Mouse (Mus musculus): ENCODE measurements around the gene Prkar1b. TPM values are rescaled to one million over a fixed set of nuclear protein-coding genes. Genes with fewer than 3 reads are reported as not detected.

Gene Prkar1b
- polyA plus RNA-seq (2015; fragmentation: Nextera tagmentation; extraction: Ambion mirVana) = 0.43 and 0.62 TPM in 2 replicates

GRCm38 (mm10) chr5:139149681-139150602, at the start of gene Prkar1b, which contains the start of gene Dnaaf5:
TSS of gene Prkar1b (minus strand) at chr5:139150001.
TSS of gene Dnaaf5 (plus strand) at chr5:139150223.
- H3K9me3 ChIP-seq (ENCODE audit: low read length) = no peaks in the 10 kb centered on the region
- peak within 1 kb of the TSS; percentile 95 for H3K4me2 ChIP-seq (ENCODE audit: low read depth, low read length)
- peak; percentile 99 for DNase-seq
- peak; percentile 96 for ATAC-seq
- WGBS (ENCODE audit: insufficient replicate concordance) = under 1% methylated on average over 69 of the region's 87 CpGs
- H3K36me3 ChIP-seq (replicated peaks; ENCODE audit: insufficient read depth, low read length) = peaks cover 15% of the 10 kb centered on the region
- peaks cover 4% of the 10 kb centered on the region; the same call in 1 of the 2 replicates for H3K4me1 ChIP-seq (ENCODE audit: insufficient read depth)
- H3K27me3 ChIP-seq (ENCODE audit: insufficient read depth, low read length) = no peaks in the 10 kb centered on the region
- H3K9ac ChIP-seq (replicated peaks) = peak within 1 kb of the TSS; percentile 73
- TF ChIP-seq EP300 (IDR thresholded peaks at IDR 0.05; ENCODE audit: low read depth) (no peak), CTCF (IDR thresholded peaks at IDR 0.05; ENCODE audit: low read depth) (no peak)
- H3K4me3 ChIP-seq (ENCODE audit: low read depth, low read length) = peak within 1 kb of the TSS; percentile 87
- peak within 1 kb of the TSS; percentile 55 for H3K27ac ChIP-seq (ENCODE audit: low read depth)

- H3K9ac ChIP-seq (replicated peaks) = peak overlapping the region; percentile 89
- peak overlapping the region; percentile 85 for H3K27ac ChIP-seq (ENCODE audit: low read depth)
- H3K4me2 ChIP-seq (ENCODE audit: low read depth, low read length) = peak overlapping the region; percentile 98
- H3K9me3 ChIP-seq (ENCODE audit: low read length) = no peaks in the 10 kb centered on the region
- TF ChIP-seq CTCF (IDR thresholded peaks at IDR 0.05; ENCODE audit: low read depth) (no peak), EP300 (IDR thresholded peaks at IDR 0.05; ENCODE audit: low read depth) (no peak)
- H3K4me3 ChIP-seq (ENCODE audit: low read depth, low read length) = peak overlapping the region; percentile 76
- peaks cover 60% of the 10 kb centered on the region for H3K4me1 ChIP-seq (ENCODE audit: insufficient read depth)
- no peaks in the 10 kb centered on the region for H3K27me3 ChIP-seq (ENCODE audit: insufficient read depth, low read length)
- ATAC-seq = no peak
- no peak for DNase-seq
- H3K36me3 ChIP-seq (replicated peaks; ENCODE audit: insufficient read depth, low read length) = no peaks in the 10 kb centered on the region
- 29% methylated on average over 2 of the region's 2 CpGs for WGBS (ENCODE audit: insufficient replicate concordance)
Observed at GRCm38 (mm10) chr5:139199636-139199994, 49.8 kb upstream of the Prkar1b start.

- H3K36me3 ChIP-seq (replicated peaks; ENCODE audit: insufficient read depth, low read length) = no peaks in the 10 kb centered on the region
- no peaks in the 10 kb centered on the region for H3K27me3 ChIP-seq (ENCODE audit: insufficient read depth, low read length)
- no peak for ATAC-seq
- H3K4me2 ChIP-seq (ENCODE audit: low read depth, low read length) = no peak overlapping the region
- H3K27ac ChIP-seq (ENCODE audit: low read depth) = peak overlapping the region; percentile 85; the same call in 1 of the 2 replicates
- H3K9ac ChIP-seq (replicated peaks) = no peak overlapping the region
- no peaks in the 10 kb centered on the region for H3K9me3 ChIP-seq (ENCODE audit: low read length)
- peaks cover 51% of the 10 kb centered on the region for H3K4me1 ChIP-seq (ENCODE audit: insufficient read depth)
- WGBS (ENCODE audit: insufficient replicate concordance) = 73% methylated on average over 3 of the region's 3 CpGs
- no peak overlapping the region for H3K4me3 ChIP-seq (ENCODE audit: low read depth, low read length)
- DNase-seq = no peak
- no peak for TF ChIP-seq CTCF (IDR thresholded peaks at IDR 0.05; ENCODE audit: low read depth)
- no peak for TF ChIP-seq EP300 (IDR thresholded peaks at IDR 0.05; ENCODE audit: low read depth)
Observed at GRCm38 (mm10) chr5:139198779-139199178, 49.0 kb upstream of the Prkar1b start.

DNA sequence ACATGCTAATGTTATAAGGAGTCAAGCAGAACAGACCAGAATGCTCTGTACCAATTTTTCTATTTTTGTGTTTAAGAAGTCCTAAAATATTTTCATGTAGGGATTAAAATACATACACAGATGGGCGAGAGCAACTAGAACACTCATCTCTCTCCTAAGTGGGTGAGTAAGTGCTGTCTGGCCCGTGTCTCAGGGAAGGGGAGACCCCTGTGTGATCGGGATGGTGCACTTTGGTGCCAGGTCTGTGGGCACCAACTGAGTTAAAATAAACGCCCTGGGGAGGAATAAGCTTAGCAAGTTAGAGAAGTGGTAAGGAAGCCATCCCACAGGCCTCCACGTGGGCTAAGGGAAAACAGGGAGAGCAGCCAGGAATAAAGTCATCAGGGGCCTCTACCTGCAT, 41.2 kb upstream of the Prkar1b start:
- Histone ChIP-seq H3K9me3 (ENCODE audit: low read length) (no peaks in the 10 kb centered on the region), H3K27me3 (ENCODE audit: insufficient read depth, low read length) (no peaks in the 10 kb centered on the region), H3K27ac (ENCODE audit: low read depth) (no peak overlapping the region), H3K4me3 (ENCODE audit: low read depth, low read length) (no peak overlapping the region), H3K4me2 (ENCODE audit: low read depth, low read length) (no peak overlapping the region), H3K9ac (replicated peaks) (no peak overlapping the region), H3K36me3 (replicated peaks; ENCODE audit: insufficient read depth, low read length) (peaks cover 3% of the 10 kb centered on the region; the same call in 1 of the 2 replicates), H3K4me1 (ENCODE audit: insufficient read depth) (peaks cover 4% of the 10 kb centered on the region; the same call in 1 of the 2 replicates)
- no peak for DNase-seq
- ATAC-seq = no peak
- no peak for TF ChIP-seq CTCF (IDR thresholded peaks at IDR 0.05; ENCODE audit: low read depth)
- TF ChIP-seq EP300 (IDR thresholded peaks at IDR 0.05; ENCODE audit: low read depth) = no peak
- WGBS (ENCODE audit: insufficient replicate concordance) = 75% methylated on average over 5 of the region's 5 CpGs

DNA sequence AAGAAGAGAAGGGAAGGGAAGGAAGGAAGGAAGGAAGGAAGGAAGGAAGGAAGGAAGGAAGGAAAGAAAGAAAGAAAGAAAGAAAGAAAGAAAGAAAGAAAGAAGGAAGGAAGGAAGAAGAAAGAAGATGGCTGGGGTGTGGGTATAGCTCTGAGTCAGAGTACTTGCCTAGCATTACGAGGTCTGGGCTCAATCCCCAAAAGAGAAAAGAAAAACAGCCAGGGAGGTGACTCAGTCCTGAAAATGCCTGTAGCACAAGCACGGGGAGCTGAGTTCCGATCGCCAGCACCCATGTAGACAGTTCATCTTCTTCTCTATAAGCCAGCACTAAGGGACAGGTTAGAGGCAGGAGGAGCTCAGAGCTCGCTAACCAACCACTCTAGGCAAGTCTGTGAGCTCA, 39.9 kb upstream of the Prkar1b start:
- 91% methylated on average over 5 of the region's 5 CpGs for WGBS (ENCODE audit: insufficient replicate concordance)
- H3K4me3 ChIP-seq (ENCODE audit: low read depth, low read length) = no peak overlapping the region
- DNase-seq (no peak), ATAC-seq (no peak)
- no peaks in the 10 kb centered on the region for H3K4me1 ChIP-seq (ENCODE audit: insufficient read depth)
- H3K9ac ChIP-seq (replicated peaks) = no peak overlapping the region
- peaks cover 8% of the 10 kb centered on the region; the same call in 1 of the 2 replicates for H3K36me3 ChIP-seq (replicated peaks; ENCODE audit: insufficient read depth, low read length)
- H3K9me3 ChIP-seq (ENCODE audit: low read length) = no peaks in the 10 kb centered on the region
- no peak overlapping the region for H3K27ac ChIP-seq (ENCODE audit: low read depth)
- no peaks in the 10 kb centered on the region for H3K27me3 ChIP-seq (ENCODE audit: insufficient read depth, low read length)
- H3K4me2 ChIP-seq (ENCODE audit: low read depth, low read length) = no peak overlapping the region
- TF ChIP-seq CTCF (IDR thresholded peaks at IDR 0.05; ENCODE audit: low read depth) (no peak), EP300 (IDR thresholded peaks at IDR 0.05; ENCODE audit: low read depth) (no peak)

DNA sequence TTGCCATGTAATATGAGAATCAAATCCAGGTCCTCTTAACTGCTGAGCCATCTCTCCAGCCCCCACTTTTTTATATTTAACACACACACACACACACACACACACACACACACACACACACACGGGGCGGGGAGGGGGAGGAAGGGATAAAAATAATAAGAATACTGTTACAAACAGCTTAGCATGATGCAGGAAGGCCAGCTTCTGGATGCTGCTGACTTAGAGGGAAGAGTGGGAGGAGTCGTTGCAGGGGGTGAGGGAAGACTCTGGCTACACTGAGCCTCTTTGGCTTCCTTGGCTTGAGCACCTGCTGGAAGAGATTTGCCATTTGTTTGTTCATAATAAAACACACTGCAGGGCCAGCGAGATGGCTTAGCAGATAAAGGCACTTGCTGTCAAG, 35.1 kb upstream of the Prkar1b start:
- Histone ChIP-seq H3K36me3 (replicated peaks; ENCODE audit: insufficient read depth, low read length) (peaks cover 20% of the 10 kb centered on the region), H3K9me3 (ENCODE audit: low read length) (no peaks in the 10 kb centered on the region)
- WGBS (ENCODE audit: insufficient replicate concordance) = 83% methylated on average over 3 of the region's 4 CpGs

More for the DNA sequence above, 35.1 kb upstream of the Prkar1b start:
- H3K27ac ChIP-seq (ENCODE audit: low read depth) = no peak overlapping the region
- ATAC-seq (no peak), DNase-seq (no peak)
- no peak overlapping the region for H3K4me3 ChIP-seq (ENCODE audit: low read depth, low read length)
- no peak overlapping the region for H3K4me2 ChIP-seq (ENCODE audit: low read depth, low read length)
- no peak for TF ChIP-seq EP300 (IDR thresholded peaks at IDR 0.05; ENCODE audit: low read depth)
- no peak for TF ChIP-seq CTCF (IDR thresholded peaks at IDR 0.05; ENCODE audit: low read depth)
- H3K9ac ChIP-seq (replicated peaks) = no peak overlapping the region
- no peaks in the 10 kb centered on the region for H3K4me1 ChIP-seq (ENCODE audit: insufficient read depth)
- no peaks in the 10 kb centered on the region for H3K27me3 ChIP-seq (ENCODE audit: insufficient read depth, low read length)

Data from liver, postnatal 0 days (tissue).